Mouse (Mus musculus) heart, postnatal 36 days (tissue): ENCODE data around the gene Gm49388. TPM values are rescaled to one million over a fixed set of nuclear protein-coding genes. Genes with fewer than 3 reads are reported as not detected.
"Not testable (repeated sequence)": the region's sequence is repeated elsewhere in the genome, so short reads cannot be mapped to it uniquely, and the experiment has no call there.

ENCODE experiments used
- DNase-seq, 2 experiments: peaks; one replicate each; pipeline ENCODE4 v3.0.0; 2021 to 2022
- intact Hi-C: fragments of 180-260 bp; cut with DNase I; formaldehyde crosslinking; loops from one replicate; pipeline ENCODE4 v1.15.1; 2025
- total RNA-seq, 2 experiments: library from RNA; stranded (reverse); gene quantifications; 2 replicates each; pipeline ENCODE4 v1.2.3; 2021

The Gm49388 gene
- total RNA-seq, 2 experiments from 2014 or later, result 3.3 to 3.9 TPM

DNA sequence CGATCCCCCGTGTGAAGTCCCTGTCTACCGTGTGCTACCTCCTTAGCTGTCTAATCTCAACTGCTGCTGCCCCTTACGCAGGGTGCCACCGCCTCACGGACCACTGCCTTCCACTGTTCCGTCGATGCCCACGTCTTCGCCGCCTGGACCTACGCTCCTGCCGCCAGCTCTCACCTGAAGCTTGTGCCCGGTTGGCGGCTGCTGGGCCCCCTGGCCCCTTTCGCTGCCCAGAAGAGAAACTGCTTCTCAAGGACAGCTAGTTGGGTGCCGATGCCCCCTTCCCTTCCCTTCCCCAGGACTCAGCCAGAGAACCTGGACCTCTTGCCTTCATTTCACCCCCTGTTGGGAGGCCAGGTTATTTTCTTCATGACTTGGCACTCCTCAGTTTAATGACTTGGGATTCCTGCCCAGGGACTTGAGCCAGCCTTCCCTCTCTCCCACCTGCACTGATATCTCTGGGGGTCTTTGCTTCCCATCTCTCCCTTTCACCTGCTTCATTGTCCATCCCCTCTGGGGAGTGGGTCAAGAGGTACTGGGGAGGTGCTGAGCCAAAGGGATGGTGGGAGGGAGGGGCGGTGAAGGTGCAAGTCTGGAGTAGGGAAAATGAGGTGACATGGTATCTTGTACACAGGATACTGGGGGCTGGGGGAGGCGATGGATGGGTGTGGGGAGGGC is 17.6 kb upstream of the Gm49388 start:
- intact Hi-C loops, result loop anchor here (2.0 to 10.0 kb wide), 3 partner anchors 55 to 283 kb away; partner anchors contain the start of genes Ccdc189, Ctf1 and Rnf40
- DNase-seq, result no peak

DNA sequence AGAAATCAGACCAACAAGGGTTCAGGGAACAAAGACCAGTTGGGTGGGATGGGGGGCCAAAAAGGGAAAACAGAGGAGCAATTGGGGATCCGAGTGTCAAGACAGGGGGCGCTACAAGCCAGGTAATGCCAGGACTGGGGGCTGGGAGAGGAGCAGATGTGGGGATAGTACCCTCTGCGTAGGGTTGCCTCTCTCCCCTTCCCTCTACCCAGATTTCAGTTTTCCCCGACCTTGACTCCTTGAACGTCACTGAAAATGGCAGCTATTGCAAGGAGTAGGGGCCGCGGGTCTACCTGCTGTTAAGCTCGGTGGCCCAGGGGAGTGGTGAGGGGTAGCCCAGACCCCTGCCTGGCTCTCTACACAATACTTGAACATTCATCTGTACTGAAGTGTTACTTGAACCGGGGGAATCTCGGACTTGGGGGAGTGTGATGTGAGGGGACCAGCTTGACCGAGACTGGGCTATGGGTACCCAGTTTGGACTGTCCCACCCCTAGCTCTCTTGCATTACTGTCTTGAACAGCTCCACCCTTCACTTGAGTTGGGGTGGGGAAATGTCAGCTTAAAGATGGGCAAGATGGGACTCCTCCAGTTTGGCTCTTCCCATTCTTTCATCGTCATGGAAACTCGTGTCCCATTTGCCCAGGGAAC is 16.9 kb upstream of the Gm49388 start:
- DNase-seq, result peak; percentile 18 to 25
- intact Hi-C loops, result loop anchor here (5.0 to 10.0 kb wide), 2 partner anchors 181 to 284 kb away; partner anchors contain the start of genes Ccdc189 and Rnf40

DNA sequence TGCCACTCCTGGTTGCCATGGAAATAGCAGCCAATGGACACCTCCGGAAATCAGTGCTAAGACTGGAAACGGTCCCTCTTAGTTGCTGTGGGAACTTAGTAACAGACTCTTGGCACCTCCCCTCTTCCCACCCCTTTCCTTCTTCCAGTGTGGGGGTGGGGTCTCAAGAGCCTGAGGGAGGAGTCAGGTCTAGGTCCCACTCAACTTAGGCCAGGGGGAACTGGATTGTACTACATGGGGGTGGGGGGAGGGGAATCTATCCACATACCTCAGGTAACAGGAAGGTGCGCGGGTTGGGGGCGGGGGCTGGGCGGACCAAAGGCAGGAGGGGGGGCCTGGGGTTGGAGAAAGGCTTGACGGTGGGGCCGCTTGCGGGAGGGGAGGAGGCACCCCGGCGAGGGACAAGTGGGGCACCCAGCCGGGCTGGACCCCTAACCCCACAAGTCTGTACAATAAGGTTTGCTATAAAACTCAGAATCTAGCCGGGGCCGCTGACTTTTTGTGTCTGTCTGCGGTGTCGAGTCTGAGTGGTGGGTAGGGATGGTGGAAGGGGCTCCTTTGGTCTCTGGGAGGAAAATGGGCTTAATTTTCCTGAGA is 16.3 kb upstream of the Gm49388 start:
- intact Hi-C loops, result loop anchor here (5.0 to 10.0 kb wide), 2 partner anchors 182 to 284 kb away; partner anchors contain the start of genes Ccdc189 and Rnf40

DNA sequence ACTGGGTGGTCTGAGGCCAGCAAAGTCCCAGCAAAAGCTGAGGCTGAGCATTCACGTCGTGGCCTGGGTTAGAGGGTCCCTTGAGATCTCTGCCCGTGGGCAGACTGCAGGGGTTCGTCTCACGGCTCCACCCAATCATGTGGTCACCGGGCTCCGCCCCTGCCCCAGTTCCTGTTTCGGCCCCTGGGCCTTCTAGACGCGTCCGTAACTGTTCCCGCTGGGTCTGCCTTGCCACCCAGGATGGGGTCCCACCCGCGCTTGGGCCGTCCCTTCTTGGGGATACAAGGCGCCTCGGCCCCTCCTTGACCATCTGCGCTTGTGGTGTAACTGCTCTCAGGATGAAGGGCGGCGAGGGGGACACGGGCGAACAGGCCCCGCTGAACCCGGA is 15.8 kb upstream of the Gm49388 start, which contains the start of gene Orai3:
Gene Orai3, plus strand, starts transcription at position 165 of the 388 bp plus-strand sequence.
- peak; percentile 90 to 91 for DNase-seq
- intact Hi-C loops, result loop anchor here (5.0 to 10.0 kb wide), 2 partner anchors 182 to 285 kb away; partner anchors contain the start of genes Ccdc189 and Rnf40

More for the DNA sequence above, 16.3 kb upstream of the Gm49388 start:
- peak; percentile 93 to 96 for DNase-seq

DNA sequence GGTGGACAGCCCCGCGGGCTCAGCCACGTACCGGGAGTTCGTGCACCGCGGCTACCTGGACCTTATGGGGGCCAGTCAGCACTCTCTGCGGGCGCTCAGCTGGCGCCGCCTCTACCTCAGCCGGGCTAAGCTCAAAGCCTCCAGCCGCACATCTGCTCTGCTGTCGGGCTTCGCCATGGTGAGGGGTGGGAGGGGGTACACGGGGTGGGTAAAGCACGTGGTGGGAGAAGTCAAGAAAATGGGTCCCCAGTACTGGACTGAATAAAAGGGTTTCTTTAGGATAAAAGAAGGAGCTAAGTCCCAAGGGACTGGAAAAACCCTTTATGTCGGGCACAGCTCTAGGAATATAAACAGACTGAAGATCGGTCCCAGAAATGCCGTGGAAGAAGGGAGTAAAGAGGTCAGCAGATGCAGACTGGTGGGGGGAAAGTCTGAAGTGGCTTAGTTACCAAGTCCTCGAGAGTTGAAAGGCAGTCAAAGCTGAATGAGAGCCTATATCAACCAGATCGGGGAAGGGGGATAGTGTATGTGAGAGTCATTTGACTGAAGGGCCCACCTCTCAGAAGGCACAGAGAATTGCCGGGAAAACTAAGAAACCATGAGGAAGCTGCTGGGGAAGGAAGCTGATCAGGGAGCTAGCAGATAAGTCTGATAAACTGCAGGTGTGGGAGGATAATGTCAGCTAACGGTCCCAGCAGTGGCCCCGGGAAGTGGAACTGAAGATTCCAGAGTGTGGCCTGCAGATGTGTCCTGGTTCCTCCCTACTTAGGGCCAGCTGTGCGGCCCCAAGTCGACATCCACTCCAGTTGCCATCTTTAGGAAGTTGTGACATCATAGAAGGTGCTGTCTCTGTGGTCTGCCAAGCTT is 15.1 kb upstream of the Gm49388 start:
- DNase-seq, result peak in 1 of 2 experiments; percentile 22
- intact Hi-C loops, result no loop called here

DNA sequence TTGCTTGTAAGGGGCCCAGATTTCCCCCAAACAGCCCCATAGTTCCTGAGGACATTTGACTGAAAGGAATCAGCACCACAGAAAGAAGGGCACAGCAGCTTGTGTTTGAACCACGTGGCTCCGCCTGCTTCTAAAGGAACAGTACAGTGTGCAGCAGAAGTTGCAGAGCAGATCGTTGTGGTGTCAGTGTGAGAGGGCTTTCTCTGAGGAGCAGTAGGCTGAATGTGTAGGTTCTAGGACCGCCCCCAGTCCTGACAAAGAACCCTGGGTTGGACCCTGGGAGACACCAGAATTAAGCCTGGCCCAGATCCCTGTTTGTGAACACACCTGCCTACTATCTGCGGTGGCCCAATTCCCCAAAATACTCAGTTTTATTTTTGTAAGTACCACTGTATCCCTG is 14.1 kb upstream of the Gm49388 start:
- intact Hi-C loops, result no loop called here
- DNase-seq, result no peak

DNA sequence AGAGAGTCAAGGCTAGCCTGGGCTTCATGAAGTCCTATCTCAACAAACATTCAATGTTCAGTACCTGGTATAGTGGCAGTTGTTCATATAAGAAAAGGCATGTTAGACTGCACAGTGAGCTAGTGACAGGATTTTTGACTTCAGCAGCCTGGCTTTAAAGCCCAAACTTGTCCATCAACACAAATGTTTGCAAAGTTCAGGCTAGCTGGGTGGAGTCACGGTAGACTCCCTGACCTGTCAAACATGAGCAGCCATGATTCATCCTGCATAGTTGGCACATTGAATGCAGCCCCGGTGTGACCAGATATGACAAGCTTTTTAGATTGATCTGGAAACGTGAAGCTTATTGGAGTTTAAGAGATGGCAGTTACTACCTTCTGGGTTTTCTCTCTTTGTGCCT is 13.3 kb upstream of the Gm49388 start:
- DNase-seq, result no peak
- intact Hi-C loops, result no loop called here

DNA sequence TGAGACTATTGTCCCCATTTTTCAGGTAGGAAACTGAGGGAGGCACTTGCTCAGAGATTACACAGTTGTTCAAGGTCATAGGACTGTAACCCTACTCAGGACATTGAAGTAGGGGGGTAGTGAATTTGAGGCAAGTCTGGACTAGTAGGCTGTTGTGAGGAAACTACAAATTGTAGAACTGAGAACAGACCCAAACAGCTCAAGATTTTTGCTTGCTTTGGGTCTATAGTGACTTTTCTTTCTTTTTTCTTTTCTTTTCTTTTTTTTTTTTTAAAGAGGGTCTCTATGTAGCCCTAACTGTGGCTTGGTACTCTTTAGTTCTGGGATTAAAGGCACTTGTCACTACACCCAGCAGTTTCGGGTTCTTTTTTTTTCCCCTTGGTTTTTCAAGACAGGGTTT is 12.9 kb upstream of the Gm49388 start:
- intact Hi-C loops, result no loop called here
- no peak for DNase-seq

DNA sequence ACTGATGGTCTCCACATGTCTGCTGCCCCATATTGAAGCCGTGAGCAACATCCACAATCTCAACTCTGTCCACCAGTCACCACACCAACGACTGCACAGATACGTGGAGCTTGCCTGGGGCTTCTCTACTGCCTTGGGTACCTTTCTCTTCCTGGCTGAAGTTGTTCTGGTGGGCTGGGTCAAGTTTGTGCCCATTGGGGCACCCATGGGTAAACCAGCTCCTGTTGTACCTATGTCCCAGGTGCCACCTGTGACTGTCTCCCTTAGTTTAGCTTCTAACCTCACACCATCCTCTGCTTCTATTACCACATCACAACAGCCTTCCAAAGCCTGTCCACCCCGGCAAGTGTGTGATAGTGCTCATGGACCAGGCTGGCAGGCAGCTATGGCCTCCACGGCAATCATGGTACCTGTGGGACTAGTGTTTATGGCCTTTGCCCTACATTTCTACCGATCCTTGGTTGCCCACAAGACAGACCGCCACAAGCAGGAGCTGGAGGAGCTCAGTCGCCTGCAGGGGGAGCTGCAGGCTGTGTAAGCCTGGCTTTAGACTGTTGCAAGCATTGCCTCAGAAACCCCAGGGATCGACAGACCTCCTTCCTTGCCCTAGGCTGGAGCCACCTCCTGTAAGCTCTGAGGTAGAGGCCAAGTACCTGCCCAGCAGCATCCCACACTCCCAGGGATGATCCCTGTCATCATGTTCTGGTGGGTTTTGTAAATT is 11.6 kb upstream of the Gm49388 start:
- intact Hi-C loops, result no loop called here
- peak; percentile 48 to 65 for DNase-seq

DNA sequence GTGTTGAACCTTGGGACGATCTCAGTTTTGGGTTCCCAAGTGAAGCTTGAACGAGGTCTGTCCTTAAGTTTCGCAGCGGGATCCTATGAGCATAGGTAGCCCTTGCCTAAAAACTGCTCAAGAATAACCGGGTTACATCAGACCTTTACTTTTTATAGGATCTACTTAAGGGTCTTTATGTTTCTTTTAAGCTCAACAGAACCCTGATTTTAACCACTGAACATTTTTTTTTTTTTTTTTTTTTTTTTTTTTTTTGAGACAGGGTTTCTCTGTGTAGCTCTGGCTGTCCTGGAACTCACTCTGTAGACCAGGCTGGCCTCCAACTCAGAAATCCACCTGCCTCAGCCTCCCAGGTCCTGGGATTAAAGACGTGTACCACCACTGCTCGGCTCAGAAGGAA is 9.6 kb upstream of the Gm49388 start:
- intact Hi-C loops, result loop anchor here (5.0 kb wide), 1 partner anchor 101 kb away; the partner anchor contains the start of genes Zfp646 and Zfp668
- DNase-seq, result not testable (repeated sequence)

DNA sequence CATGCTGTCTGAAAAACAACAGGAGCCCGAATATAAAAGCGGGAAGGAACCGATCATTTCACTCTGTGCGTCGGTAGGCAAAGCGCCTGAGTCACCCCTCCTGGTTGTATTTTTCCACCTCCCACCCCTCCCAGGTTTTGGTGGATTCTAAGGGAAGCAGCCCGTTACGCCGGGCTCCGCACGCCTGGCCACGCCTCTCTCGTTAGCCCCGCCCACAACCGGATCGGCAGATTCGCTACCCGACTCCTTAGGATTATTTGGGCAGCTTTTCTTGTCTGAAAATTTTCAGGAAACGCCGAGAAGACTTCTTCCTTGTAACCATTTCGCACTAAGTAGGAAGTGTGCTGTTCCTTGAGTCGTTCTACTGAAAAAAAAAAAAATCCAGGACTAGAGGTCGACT is 9.0 kb upstream of the Gm49388 start, which contains the start of gene Setd1a:
Gene Setd1a, plus strand, starts transcription at position 245 of the 400 bp plus-strand sequence.
- intact Hi-C loops, result loop anchor here (5.0 kb wide), 1 partner anchor 101 kb away; the partner anchor contains the start of genes Zfp646 and Zfp668
- DNase-seq, result peak; percentile 91 to 93

DNA sequence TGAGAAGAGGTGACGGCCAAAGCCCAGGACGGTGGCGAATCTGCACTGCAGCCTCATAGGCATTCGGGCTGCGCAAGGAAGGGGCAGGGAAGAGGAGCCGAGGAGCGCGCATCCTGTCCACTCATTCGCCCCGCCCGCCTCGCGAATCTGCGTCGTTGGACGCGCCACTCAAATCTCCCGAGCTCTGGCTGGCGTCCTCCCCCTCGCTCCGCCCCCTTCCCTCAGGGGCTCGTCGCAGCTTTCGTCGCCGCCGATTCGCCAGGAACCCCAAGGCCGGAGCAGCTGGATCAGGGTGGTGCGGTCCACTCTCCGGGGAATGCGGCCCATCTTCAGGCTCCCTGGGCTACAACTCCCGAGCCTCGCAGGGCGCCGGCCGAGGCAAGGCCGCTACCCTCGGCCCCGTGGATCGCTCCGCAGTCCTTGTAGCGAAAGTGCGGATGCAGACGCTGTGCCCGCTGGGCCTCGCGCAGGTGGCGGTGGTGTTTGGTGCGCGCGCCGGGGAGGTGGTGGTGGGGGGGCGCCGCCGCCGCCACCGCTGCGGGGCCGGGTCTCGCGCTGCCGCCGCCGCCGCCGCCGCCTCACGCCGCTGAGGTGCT is 8.4 kb upstream of the Gm49388 start:
- intact Hi-C loops, result loop anchor here (5.0 kb wide), 1 partner anchor 100 kb away; the partner anchor contains the start of genes Zfp646 and Zfp668
- DNase-seq, result peak; percentile 96 to 98

DNA sequence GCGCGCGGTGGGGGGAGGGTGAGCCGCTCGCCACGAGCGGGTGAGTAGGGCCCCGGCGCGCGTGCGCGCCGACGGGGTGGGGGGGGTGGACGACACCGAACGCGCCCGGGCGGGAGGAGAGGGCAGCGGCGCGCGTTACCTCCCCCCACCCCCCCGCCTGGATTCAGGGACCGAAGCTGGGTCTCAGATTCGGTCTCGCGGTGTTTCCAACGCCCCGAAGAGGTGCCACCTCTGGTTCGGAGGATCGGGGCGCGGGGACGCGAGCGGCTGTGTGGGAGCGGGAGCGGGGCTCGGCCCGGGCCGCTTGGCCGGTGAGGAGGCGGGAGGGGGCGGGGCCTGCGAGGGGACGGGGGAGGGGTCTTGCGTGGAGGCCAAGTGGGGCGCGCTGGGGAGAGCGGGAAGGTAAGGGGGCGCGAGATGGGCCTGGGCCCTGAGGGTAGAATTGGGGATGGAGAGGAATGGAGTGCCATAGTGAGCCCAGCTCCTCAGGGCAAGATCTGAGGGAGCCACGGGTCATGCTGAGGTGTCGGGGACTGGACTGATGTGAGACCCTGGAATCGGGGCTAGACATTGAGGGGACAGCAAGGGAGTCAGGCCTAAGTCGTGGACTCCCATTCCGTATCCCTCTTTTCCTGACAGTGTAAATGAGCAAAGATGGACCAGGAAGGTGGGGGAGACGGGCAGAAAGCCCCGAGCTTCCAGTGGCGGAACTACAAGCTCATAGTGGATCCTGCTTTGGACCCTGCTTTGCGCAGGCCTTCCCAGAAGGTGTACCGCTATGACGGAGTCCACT is 7.7 kb upstream of the Gm49388 start:
- intact Hi-C loops, result loop anchor here (2.0 to 5.0 kb wide), 2 partner anchors 17 to 100 kb away; partner anchors contain the start of genes Zfp646 and Zfp668

DNA sequence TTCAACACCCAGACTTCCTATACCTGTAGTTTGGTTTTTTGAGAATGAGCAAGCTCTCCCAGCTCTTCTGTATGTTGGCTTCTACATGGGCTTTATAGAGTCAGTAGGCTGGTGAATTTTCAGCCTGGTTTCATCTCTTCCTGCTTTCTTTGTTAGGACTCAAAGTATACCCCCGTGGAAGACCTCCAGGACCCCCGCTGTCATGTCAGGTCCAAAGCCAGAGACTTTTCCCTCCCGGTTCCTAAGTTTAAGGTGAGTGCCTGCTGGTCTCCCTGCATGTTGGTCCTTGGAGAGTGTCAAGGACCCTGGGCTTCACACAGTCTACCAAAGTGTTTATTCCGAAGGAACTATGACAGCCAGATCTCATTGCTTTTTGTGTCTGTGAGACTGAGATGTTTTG is 7.1 kb upstream of the Gm49388 start:
- no peak for DNase-seq
- intact Hi-C loops, result loop anchor here (2.0 to 5.0 kb wide), 2 partner anchors 16 to 99 kb away; partner anchors contain the start of genes Zfp646 and Zfp668

More for the DNA sequence above, 7.7 kb upstream of the Gm49388 start:
- peak; percentile 54 to 64 for DNase-seq

DNA sequence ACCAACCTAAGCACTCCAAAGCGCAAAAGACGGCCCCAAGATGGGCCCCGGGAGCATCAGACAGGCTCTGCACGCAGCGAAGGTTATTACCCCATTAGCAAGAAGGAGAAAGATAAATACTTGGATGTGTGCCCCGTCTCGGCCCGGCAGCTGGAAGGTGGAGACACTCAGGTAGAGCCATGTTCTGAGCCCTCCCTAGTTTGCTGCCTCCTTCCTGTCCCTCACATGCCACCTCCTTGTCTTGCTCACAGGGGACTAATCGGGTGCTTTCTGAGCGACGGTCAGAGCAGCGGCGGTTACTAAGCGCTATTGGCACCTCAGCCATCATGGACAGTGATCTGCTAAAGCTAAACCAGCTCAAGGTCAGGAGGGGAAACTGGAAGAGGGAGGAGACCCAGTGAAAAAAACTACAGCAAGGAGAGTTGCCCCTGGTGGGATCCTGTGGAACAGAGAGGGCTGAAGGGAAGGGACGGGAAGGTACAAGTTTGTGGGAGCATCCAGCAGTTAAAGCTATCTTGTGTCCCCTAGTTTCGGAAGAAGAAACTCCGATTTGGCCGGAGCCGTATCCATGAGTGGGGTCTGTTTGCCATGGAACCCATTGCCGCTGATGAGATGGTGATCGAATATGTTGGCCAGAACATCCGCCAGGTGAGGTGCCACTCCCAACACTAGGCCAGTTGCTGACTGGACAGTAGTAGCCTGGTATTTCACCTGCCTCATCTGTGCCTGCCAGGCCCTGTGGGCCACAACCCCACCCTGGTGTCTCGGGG is 11.9 kb downstream of the Gm49388 start:
- intact Hi-C loops, result loop anchor here (10.0 kb wide), 1 partner anchor 408 kb away; the partner anchor contains the start of gene Cox6a2
- DNase-seq, result no peak

DNA sequence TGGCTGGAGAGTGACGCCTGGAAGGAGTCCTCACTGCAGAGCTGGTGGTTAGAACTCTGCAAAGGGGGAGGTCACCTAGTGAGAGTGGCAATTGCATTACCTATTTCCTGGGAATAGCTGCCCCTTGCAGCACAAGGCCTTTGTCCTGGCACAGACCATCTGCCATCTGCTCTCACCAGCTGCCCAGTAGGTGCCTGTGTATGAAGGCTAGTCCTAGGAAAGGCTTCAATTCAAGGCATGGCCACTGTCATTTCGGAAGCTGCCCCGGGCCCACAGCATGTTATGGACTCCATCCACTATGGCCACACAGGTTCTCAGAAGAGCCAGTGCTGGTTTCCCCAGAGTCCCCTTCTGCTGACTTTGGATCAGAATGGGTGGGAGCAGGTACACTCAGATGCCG is 13.2 kb downstream of the Gm49388 start:
- DNase-seq, result no peak
- intact Hi-C loops, result loop anchor here (10.0 kb wide), 1 partner anchor 406 kb away; the partner anchor contains the start of gene Cox6a2

DNA sequence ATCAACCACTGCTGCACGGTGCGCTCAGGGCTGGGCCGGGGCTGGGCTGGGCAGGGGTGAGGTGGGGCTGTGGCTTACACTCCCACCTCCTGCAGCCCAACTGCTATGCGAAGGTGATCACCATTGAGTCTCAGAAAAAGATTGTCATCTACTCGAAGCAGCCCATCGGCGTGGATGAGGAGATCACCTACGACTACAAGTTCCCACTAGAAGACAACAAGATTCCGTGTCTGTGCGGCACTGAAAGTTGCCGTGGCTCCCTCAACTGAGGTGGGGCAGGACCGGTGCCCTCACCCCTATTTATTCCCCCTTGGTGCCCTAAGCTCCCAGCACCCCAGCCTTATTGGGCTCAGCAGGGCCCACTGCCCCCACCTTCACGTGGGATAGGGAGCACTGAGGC is 13.8 kb downstream of the Gm49388 start:
- intact Hi-C loops, result loop anchor here (10.0 kb wide), 1 partner anchor 406 kb away; the partner anchor contains the start of gene Cox6a2
- no peak for DNase-seq
